Mouse (Mus musculus) thymus, adult 2 months (tissue): Measurements from ENCODE around the gene Tnk1.

Source experiments
- CTCF ChIP-seq: fragments of 200-500 bp; IDR thresholded peaks from 2 replicates; pipeline ENCODE4 v1.5.1; 2012; ENCODE audit warnings: mild to moderate bottlenecking, control low read depth, low read length, moderate library complexity, borderline replicate concordance; ENCODE audit not compliant: control insufficient read depth, poor library complexity, insufficient read depth; ENCODE audit errors: extremely low read depth
- POLR2A ChIP-seq: fragments of 200-500 bp; IDR thresholded peaks from 2 replicates; pipeline ENCODE4 v1.6.1; 2012; ENCODE audit warnings: mild to moderate bottlenecking, low read length, control low read depth, moderate library complexity; ENCODE audit not compliant: control insufficient read depth, poor library complexity, insufficient read depth; ENCODE audit errors: extremely low read depth

DNA sequence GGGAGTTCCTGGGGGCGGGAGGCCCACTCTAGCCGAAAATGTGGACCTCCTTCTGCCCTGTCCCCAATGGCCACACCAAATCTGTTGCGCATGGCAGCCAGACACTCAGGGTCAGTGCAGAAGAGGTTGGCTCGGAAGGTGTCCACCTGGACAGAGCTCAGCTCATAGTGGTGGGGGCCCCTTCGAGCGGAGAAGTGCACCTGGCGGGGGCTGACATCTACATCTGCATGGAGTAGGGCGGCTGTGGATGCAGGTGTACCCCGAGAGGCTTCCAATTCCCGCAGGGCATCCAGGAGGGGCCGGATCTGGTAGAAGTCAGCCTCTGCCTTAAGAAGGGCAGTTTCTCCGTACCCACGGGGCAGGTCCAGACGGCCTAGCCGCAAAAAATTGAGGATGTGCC is 21.2 kb upstream of the Tnk1 start:
- TF ChIP-seq CTCF (no peak), POLR2A (no peak)
